Mouse (Mus musculus) bone marrow, adult 2 months (tissue): ENCODE measurements around the gene Ralgapb.

Experiments
- CTCF ChIP-seq: fragments of 200-500 bp; IDR thresholded peaks from 2 replicates; pipeline ENCODE4 v1.5.1; 2011; ENCODE audit warnings: low read length, control low read depth; ENCODE audit not compliant: control insufficient read depth, insufficient read depth
- POLR2A ChIP-seq: fragments of 200-500 bp; IDR thresholded peaks from 2 replicates; pipeline ENCODE4 v1.6.1; 2011; ENCODE audit warnings: low read depth, mild to moderate bottlenecking, control low read depth, low read length, borderline replicate concordance; ENCODE audit not compliant: control insufficient read depth

DNA sequence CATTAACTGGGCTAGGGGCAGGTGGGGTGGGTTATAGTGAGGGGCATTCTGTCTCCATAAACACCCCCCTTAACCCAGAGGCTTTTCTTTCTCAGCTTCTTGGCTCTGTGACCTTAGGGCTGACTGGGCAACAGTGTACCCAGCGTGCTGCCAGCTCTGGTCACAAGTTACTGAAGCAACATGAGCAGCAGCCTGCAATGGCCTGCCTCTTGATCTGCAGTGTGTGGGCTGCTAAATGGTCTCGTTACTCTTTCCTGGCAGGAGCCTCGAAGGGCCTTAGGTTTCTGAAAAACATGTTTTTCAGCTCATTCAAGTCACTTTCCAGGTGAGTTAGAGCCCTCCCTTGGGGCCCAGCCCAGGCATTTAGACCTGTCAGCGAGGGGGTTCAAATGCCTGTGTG, 94.0 kb downstream of the Ralgapb start:
- TF ChIP-seq CTCF, result no peak
- TF ChIP-seq POLR2A, result no peak
